Mouse (Mus musculus) ES-E14 (cell line): ENCODE results near the gene Ube2q1.

Experiments used
- CHD2 ChIP-seq: IDR thresholded peaks from 2 replicates; pipeline ENCODE4 v1.6.1; 2014; ENCODE audit warnings: mild to moderate bottlenecking, low read depth, low read length, inconsistent platforms
- HCFC1 ChIP-seq: IDR thresholded peaks from 2 replicates; pipeline ENCODE4 v1.6.1; 2012; ENCODE audit warnings: low read length, inconsistent platforms, borderline replicate concordance; ENCODE audit not compliant: insufficient read depth
- MAFK ChIP-seq: IDR thresholded peaks from 2 replicates; pipeline ENCODE4 v1.6.1; 2014; ENCODE audit warnings: mild to moderate bottlenecking, low read depth, low read length, inconsistent platforms; ENCODE audit not compliant: insufficient read depth
- ZC3H11A ChIP-seq: IDR thresholded peaks from 2 replicates; pipeline ENCODE4 v1.6.1; 2012; ENCODE audit warnings: low read depth, mild to moderate bottlenecking, inconsistent platforms, low read length, borderline replicate concordance
- ZNF384 ChIP-seq: IDR thresholded peaks from 2 replicates; pipeline ENCODE4 v1.6.1; 2012; ENCODE audit warnings: low read depth, low read length, inconsistent platforms

GRCm38 (mm10) chr3:89728848-89729247 lies 44.6 kb upstream of the Ube2q1 start:
- TF ChIP-seq MAFK: no peak
- no peak for TF ChIP-seq ZC3H11A
- no peak for TF ChIP-seq CHD2
- no peak for TF ChIP-seq HCFC1
- no peak for TF ChIP-seq ZNF384
